Mouse (Mus musculus) splenic B cell, adult 2 months (primary cell): ENCODE measurements around the gene Fam71e2.
"Not testable (repeated sequence)": the region's sequence is repeated elsewhere in the genome, so short reads cannot be mapped to it uniquely, and the experiment has no call there.

Experiments
- DNase-seq: peaks from one replicate; pipeline ENCODE4 v3.0.0-alpha.2; 2011; ENCODE audit warnings: low read depth, low spot score
- H3K27me3 ChIP-seq: 2 replicates; pipeline ENCODE4 v1.6.1; 2012; ENCODE audit warnings: mild to moderate bottlenecking, low read length, moderate library complexity, mixed read lengths; ENCODE audit not compliant: control insufficient read depth, poor library complexity, insufficient read depth, severe bottlenecking
- H3K36me3 ChIP-seq: 2 replicates; pipeline ENCODE4 v1.6.1; 2012; ENCODE audit warnings: mild to moderate bottlenecking, low read length, moderate library complexity, mixed read lengths; ENCODE audit not compliant: control insufficient read depth, poor library complexity, insufficient read depth, severe bottlenecking

Fam71e2 gene

DNA sequence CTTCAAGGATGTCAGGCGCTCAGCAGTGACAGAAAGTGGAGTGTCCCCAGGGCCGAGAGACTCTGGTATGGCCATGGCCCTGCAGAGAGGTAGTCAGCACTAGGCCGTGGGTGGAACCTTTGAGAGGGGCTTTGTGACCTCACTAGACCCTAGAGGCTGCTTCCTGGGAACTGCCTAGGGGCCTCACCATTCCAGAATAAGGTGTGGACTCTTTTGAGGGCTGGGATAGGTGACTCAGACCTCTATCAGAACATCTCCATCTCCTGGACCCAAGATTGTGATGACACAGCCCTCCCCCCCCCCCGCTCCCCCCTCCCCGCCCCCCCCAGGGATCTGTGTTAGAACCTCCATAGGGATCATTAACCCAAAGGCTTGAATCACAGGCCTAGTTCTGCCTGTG is at the start of gene Fam71e2:
Gene Fam71e2 (minus strand): TSS at position 101 of the 400 bp plus-strand sequence.
- DNase-seq = no peak
- Histone ChIP-seq H3K36me3 (no peaks in the 10 kb centered on the region), H3K27me3 (no peaks in the 10 kb centered on the region)

DNA sequence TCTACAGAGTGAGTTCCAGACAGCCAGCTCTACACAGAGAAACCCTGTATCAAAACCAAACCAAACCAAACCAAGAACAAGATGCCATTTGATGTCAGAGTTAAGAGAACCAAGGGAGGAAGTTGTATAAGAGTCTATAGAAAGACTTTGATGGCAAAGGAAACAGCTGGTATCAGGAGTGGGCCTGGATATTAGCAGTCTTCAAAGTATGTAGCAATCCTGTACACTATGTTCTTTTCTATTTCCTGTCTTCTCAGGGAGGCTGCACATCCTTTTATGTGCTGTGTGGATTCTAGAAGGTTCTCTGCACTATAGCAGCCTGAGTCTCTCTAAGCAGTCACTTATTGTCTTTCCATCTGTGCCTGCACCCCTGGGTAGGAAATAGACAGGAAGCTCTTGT is 45.5 kb upstream of the Fam71e2 start:
- no peaks in the 10 kb centered on the region for H3K36me3 ChIP-seq
- DNase-seq = no peak
- no peaks in the 10 kb centered on the region for H3K27me3 ChIP-seq

DNA sequence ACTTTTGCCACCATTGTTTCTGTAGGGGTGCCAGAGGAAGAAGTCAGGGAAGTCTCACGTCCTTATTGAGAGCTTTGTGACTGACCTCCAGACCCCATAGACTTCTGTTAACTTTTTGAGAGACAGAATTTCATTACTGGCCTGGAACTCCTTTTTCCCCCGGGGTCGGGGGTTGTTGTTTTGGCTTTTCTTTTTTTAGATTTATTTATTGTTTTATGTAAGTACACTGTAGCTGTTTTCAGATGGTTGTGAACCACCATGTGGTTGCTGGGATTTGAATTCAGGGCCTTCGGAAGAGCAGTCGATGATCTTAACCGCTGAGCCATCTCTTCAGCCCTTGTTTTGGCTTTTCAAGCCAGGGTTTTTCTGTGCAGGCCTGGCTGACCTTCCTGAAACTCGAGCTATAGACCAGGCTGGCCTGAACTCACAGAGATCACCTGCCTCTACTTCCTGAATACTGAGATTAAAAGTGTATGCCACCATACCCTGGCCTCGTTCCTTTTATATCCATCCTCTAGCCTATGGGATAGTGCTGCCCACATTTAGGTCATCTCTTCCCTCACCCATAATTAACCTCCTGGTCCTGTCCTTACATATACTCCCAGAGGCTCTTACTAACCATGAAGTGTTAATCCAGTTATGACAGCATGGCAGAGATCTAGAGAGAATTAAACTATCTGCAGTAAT is 42.1 kb upstream of the Fam71e2 start:
- Histone ChIP-seq H3K27me3 (no peaks in the 10 kb centered on the region), H3K36me3 (peaks cover 6% of the 10 kb centered on the region; the same call in 1 of the 2 replicates)
- DNase-seq = no peak

DNA sequence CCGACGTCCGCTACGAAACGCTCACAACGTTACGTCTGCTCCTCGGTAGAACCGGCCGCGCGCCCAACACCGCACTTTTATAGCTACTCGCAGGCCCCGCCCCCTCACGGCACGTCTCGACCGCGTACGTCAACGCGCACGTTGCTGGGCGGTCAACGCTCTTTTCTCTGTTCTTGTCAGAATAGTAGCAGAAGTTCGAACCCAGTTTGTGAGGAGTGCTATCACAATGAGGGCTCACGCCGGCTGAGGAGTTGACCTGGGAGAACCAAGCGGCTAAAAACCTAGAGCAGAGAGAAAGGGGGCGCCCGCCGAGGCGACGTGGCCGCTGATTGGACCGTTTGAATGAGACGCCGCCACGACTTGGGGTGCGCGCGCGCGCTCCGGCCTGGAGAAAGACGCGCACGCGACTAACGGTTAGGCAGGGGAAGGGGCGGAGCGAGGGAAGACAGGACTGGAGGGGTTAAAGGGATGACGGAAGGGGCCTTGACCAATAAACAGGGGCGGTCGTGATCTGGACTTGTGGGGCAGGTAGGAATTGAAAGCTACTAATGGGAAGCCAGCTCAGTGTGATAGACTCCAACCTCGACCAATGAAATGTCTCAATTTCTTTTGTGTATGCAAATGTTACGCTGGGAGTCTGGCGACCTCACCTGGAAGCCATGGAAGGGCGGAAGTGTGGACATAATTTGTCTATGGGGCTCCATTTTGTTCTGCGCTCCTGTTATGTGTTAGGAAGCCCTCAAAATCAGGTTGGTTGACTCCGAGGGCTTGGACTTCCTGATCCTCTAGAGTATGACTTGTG is 41.4 kb upstream of the Fam71e2 start, which contains the start of gene Ube2s:
Gene Ube2s (minus strand): TSS at position 288 of the 802 bp plus-strand sequence.
- peak; percentile 99 for DNase-seq
- Histone ChIP-seq H3K36me3 (peaks cover 8% of the 10 kb centered on the region), H3K27me3 (no peaks in the 10 kb centered on the region)

DNA sequence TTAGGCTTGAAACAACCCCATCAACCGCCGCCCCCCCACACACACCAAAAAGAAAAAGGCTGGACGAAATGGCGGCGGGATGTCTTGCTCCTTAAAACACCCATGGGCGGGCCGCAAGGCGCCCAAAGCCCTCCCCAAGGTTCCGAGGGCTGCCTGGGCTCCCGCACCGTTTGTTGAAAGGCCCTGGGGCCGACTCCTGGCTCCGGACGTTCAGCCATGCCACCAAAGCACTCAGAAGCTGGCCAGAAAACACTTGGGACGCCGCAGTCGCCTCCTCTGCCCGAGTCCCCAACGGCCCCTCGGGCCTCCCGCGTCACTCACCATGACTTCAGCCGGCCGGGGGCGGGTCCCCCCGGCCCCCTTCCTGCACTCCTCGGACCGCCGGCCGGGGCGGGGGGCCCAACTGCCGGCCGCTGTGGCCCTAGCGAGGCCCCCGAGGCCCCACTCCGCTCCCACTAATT is 40.8 kb upstream of the Fam71e2 start:
- DNase-seq = peak; percentile 51
- Histone ChIP-seq H3K27me3 (no peaks in the 10 kb centered on the region), H3K36me3 (peaks cover 11% of the 10 kb centered on the region)

DNA sequence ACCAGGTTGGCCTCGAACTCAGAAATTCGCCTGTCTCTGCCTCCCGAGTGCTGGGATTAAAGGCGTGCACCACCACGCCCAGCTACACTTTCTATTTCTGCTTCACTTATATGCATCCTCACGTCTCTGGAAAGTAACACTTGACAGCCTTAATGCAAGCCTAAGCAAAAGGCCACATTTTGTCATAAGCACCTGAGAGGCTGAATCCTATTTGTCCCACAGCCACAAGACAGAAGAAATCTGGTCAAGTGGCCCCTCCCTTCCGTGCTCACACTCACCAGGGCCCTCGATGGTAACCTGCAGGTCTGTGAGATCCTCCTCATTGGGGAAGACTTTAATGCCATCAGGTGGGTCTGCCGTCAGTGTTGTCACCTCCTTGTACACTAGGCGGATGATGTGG is 40.0 kb upstream of the Fam71e2 start:
- H3K27me3 ChIP-seq, DNase-seq: not testable (repeated sequence)
- H3K36me3 ChIP-seq = peaks cover 11% of the 10 kb centered on the region

DNA sequence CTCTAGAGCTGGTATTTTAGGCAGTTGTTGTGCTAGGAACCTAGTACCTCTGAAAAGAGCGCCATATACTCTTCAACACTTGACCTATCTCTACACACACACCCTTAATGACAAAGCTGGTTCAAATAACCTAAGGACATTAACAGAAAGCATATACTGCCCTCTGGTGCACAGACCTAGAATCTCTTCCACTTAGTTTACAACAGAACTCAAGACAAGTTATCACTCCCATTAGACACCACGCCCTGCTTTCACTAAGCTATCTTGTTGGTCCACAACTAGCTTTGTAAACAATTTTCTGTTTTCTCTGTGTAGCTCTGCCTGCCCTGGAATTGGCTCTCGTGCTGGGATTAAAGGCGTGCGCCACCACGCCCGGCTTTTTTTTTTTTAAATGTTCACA is 35.6 kb upstream of the Fam71e2 start:
- peak; percentile 80 for DNase-seq
- peaks cover 13% of the 10 kb centered on the region for H3K36me3 ChIP-seq
- no peaks in the 10 kb centered on the region for H3K27me3 ChIP-seq

DNA sequence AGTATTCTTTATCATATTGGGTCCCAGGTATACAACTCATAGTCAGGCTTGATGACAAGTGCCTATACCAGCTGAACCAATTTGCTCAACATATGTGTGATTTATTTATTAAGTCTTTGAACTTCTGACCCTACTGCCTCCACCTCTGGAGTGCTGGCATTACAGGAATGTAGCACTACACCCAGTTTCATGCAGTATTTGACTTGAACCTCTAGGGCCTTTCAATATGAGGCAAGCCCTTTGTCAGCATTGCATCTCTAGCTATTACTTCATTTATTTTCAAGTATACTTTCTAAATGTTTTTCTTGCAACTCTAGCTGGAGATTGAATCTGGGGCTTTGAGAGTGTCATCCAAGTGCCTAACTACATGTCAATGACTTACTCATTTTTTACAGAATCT is 31.1 kb upstream of the Fam71e2 start:
- Histone ChIP-seq H3K27me3 (no peaks in the 10 kb centered on the region), H3K36me3 (peaks cover 4% of the 10 kb centered on the region)
- DNase-seq = no peak

DNA sequence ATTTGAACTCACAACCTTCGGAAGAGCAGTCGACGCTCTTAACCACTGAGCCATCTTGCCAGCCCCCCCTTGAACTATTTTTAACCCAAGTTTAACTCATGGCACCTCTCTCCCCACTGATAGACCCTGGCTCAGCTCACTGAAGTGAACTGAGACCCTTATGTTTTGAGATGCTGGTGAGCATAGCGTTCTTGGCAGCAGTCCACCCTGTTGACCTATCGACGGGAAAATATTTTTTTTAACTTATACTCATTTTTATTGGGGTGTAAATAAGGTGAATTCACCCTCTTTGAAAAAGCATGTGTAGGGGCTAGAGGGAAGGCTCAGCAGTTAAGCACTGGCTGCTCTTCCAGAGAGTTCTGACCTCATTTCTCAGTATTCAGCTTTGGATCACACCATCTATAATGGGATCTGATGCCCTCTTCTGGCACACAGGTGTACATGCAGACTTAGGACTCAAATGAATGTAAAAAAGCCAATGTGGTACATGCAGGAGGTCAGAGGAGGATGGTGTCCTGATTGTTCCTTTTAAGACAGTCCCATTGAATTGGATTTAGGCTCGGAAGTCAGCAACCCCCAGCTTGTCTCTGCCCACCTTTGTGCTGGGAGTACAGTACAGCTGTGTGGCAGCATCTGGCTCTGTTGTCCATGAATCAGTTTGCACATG is 24.8 kb upstream of the Fam71e2 start:
- DNase-seq = peak; percentile 64
- Histone ChIP-seq H3K36me3 (peaks cover 5% of the 10 kb centered on the region), H3K27me3 (no peaks in the 10 kb centered on the region)

DNA sequence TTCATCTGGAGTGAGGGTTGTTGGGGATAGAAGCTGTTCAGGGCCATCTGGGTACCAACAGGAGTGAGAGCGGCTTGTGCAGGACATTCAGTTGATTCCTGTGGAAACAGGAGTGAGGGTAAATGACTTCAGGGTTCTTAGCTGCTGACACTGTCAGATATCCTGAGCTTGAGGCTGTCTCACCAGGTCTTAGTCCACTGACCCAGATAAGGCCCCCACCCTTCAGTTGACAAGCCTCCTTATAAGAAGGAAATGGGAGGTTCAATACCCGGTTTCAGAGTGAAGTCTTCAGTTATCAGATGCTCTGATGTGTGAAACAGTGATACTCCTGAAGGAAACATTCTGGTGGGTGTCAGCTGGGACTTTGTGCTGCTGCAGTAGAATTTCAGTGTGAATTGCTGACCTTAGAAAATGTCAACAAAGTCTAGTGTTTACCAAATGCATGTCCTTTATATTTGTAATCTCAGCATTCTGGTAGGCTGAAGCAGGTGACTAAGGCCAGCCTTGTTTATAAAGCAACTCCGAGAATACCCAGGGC is 23.6 kb upstream of the Fam71e2 start:
- Histone ChIP-seq H3K27me3 (no peaks in the 10 kb centered on the region), H3K36me3 (peaks cover 5% of the 10 kb centered on the region)
- DNase-seq = no peak

DNA sequence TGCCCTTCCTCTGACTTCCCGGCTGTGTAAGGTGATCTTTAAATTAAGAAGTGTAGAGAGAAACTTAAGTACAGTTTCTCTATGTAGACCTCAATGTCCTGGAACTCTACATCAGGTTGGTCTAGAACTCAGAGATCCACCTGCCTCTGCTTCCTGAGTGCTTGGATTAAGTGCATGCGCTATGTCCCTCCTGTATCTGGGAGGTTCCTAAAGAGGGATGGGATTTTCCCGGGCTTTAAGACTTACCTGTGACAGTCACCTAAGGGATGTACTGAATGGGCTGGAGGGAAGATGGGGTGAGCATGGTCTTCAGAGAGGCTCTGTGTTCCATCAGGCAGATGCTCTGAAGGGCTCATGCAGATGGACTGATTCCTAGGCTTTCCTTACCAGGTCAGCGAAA is 22.6 kb upstream of the Fam71e2 start:
- no peaks in the 10 kb centered on the region for H3K27me3 ChIP-seq
- no peak for DNase-seq
- H3K36me3 ChIP-seq = peaks cover 5% of the 10 kb centered on the region

DNA sequence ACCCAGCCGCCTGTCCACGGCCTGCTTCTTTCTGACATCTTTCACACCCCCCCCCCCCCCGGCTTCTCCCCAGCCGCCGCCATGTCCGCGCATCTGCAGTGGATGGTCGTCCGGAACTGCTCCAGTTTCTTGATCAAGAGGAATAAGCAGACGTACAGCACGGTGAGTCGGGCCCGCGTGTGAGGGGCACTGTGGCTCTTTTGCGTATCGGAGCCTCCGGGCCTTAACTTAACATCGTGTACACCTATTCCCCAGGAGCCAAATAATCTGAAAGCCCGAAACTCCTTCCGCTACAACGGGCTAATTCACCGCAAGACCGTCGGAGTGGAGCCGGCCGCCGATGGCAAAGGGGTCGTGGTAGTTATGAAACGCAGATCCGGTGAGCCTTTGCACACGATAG is 22.1 kb upstream of the Fam71e2 start:
- not testable (repeated sequence) for H3K27me3 ChIP-seq, DNase-seq, H3K36me3 ChIP-seq

DNA sequence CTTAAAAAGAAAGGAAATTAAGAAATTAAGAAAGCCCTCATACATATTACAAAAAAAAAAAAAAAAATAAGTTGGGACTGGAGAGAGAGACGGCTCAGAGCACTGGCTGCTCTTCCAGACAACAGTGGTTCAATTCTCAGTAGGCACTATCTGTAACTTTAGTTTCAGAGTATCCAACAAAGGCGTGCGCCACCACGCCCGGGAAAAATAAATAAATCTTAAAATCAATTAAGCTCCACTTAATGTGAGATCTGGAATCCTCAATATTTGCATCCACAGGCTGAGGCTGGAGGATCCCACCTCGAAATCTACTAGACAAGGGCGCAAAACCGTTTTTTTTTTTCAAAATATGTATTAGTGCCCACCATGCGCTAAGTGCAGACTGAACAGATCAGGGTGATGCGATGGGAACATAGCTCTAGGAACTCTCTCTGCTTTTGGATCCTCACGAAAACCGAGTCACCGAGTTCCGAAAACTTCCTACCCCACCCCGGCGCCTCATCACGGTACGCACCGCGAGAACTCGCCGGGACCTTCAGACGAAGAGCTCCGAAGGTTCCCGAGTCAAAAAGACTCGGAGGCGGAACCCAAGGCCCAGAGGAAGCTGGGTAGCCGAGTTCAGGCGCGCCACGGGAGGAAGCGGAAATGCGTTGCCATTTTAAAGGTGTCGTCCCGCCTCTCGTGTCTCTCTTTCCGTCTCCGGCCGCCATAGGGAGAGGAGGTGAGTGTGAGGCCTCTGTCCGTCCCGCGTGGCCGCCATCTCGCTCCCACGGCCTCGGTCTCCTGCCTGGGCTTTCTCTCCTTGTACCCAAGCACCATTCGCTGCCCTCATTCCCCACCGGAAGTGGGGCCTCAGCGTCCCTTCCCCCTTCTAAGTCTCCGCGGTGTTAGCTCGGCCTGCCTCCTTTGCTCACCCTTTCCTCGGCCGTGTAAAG is 21.4 kb upstream of the Fam71e2 start, which contains the start of gene Rpl28:
Gene Rpl28 (plus strand): TSS at position 597 of the 935 bp plus-strand sequence.
- H3K36me3 ChIP-seq = peaks cover 5% of the 10 kb centered on the region
- H3K27me3 ChIP-seq = no peaks in the 10 kb centered on the region
- DNase-seq = peak; percentile 97

DNA sequence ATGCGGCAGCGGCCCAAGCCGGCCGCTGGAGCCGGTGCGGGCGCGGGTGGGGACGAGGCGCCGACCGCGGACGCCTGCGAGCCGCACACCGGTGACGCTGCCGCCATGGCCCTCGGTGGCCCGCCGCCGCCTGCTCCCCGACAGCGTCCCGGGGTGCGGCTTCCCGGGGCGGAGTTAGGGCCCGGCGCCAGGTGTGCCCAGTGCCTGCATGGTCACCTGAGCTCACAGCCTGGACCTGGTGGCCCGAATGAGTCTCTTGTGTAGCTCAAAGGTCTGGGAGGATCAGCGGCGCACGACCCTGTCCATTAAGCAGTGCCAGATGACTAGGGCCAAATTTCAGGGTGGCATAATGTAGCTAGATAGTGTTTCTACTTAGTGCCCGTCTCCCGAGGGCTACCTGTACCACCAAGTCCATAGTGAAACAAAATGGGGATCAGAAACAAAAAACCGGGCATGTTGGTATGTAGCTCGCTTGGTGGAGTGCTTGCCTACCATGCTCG is 18.4 kb upstream of the Fam71e2 start, which contains the start of gene Tmem238:
Gene Tmem238 (minus strand): TSS at position 221 of the 500 bp plus-strand sequence.
- no peaks in the 10 kb centered on the region for H3K27me3 ChIP-seq
- peak; percentile 31 for DNase-seq
- no peaks in the 10 kb centered on the region; the same call in 1 of the 2 replicates for H3K36me3 ChIP-seq
